Mouse (Mus musculus) hindbrain, embryonic 16.5 days (tissue): ENCODE measurements around the gene 1700029I15Rik. TPM values are rescaled to one million over a fixed set of nuclear protein-coding genes. Genes with fewer than 3 reads are reported as not detected.

Source experiments
- ATAC-seq: fragments of 200-750 bp; cut with Nextera tagmentation; 2 replicates; pipeline ENCODE4 v1.8.0; 2017; ENCODE audit warnings: moderate TSS enrichment, moderate library complexity
- H3K27ac ChIP-seq: fragments of 300-500 bp; sonication (generic); 2 replicates; pipeline ENCODE4 v1.5.1; 2014; ENCODE audit warnings: low read depth, mild to moderate bottlenecking, control low read depth, low read length, moderate library complexity
- H3K27me3 ChIP-seq: fragments of 300-500 bp; sonication (generic); replicated peaks from 2 replicates; pipeline ENCODE4 v1.6.1; 2014; ENCODE audit warnings: low read length; ENCODE audit not compliant: control insufficient read depth, insufficient read depth
- H3K36me3 ChIP-seq: fragments of 300-500 bp; sonication (generic); 2 replicates; pipeline ENCODE4 v1.6.1; 2014; ENCODE audit warnings: mild to moderate bottlenecking, low read length, moderate library complexity, mixed read lengths; ENCODE audit not compliant: control insufficient read depth, insufficient read depth
- H3K4me1 ChIP-seq: fragments of 300-500 bp; sonication (generic); 2 replicates; pipeline ENCODE4 v1.6.1; 2014; ENCODE audit warnings: low read depth, low read length; ENCODE audit not compliant: control insufficient read depth, insufficient read depth
- H3K4me2 ChIP-seq: fragments of 300-500 bp; sonication (generic); 2 replicates; pipeline ENCODE4 v1.6.1; 2014; ENCODE audit warnings: mild to moderate bottlenecking, low read length, control low read depth, moderate library complexity
- H3K4me3 ChIP-seq: fragments of 300-500 bp; sonication (generic); 2 replicates; pipeline ENCODE4 v1.5.1; 2014; ENCODE audit warnings: mild to moderate bottlenecking, low read length, control low read depth, moderate library complexity
- H3K9ac ChIP-seq: fragments of 300-500 bp; sonication (generic); 2 replicates; pipeline ENCODE4 v1.6.1; 2014; ENCODE audit warnings: low read depth, mild to moderate bottlenecking, control low read depth, low read length, moderate library complexity
- H3K9me3 ChIP-seq: fragments of 300-500 bp; sonication (generic); 2 replicates; pipeline ENCODE4 v1.6.1; 2014; ENCODE audit warnings: mild to moderate bottlenecking, low read length, moderate library complexity; ENCODE audit not compliant: control insufficient read depth
- WGBS: fragments of 180-500 bp; shearing (Covaris S2); extraction: QIAGEN DNeasy Blood & Tissue Kit; methylation state at CpG from one replicate; pipeline ENCODE4 v1.1.7; 2014; 5-methylcytosine and 5-hydroxymethylcytosine counted together
- polyA plus RNA-seq: library from polyadenylated mRNA; unstranded; fragments of >200 nt; fragmentation: Nextera tagmentation; extraction: Ambion mirVana; gene quantifications from 2 replicates; pipeline ENCODE4 v1.2.1, GENCODE M21; 2015

The 1700029I15Rik gene
- polyA plus RNA-seq, 1 experiment from 2014 or later: 7.7 TPM

DNA sequence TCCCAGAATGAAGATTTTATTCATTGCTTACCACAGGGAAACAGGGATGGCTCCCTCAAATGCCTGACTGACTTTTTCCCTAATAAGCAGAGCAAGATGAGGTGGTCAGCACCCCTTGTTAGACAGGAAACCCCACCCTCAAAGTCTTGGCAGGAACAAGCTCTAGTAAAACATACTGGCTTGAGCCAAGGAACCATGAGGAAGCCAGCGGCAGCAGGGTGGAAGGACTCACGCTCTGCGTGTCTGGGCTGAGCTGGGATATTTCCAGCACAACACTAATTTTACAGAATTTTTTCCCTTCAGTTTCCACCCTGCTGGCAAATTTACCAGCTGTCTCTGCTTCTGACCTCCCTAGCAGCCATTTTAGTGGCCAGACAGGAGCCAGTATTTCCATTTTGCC, 44.1 kb downstream of the 1700029I15Rik start:
- Histone ChIP-seq H3K4me2 (no peak overlapping the region), H3K4me3 (no peak overlapping the region), H3K36me3 (peaks cover 17% of the 10 kb centered on the region), H3K4me1 (peaks cover 55% of the 10 kb centered on the region), H3K9me3 (no peaks in the 10 kb centered on the region), H3K27me3 (no peaks in the 10 kb centered on the region), H3K27ac (peak overlapping the region; percentile 60), H3K9ac (no peak overlapping the region)
- WGBS: 38% methylated on average over 3 of the region's 3 CpGs
- ATAC-seq: no peak

DNA sequence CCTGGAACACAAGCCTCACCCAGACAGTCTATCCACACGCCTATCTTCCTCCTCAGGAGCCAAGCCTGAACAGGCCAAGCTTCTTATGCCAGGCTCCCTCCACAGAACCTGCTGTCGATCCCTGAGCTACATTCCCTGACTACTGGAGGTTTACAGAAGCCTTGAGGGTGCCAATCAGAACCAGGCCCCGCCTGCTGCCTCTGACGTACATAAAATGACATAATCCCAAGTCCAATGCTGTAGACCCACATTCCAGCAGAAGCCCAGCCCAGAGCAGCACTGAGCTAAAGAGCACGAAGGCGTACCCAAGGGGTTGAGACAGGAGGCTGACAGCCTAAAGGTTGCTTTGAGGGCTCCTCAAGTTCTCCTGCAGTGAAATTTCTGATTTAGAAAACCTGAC, 45.5 kb downstream of the 1700029I15Rik start:
- peaks cover 6% of the 10 kb centered on the region; the same call in 1 of the 2 replicates for H3K36me3 ChIP-seq
- no peak overlapping the region for H3K4me2 ChIP-seq
- H3K27me3 ChIP-seq: no peaks in the 10 kb centered on the region
- 56% methylated on average over 6 of the region's 6 CpGs for WGBS
- H3K9me3 ChIP-seq: no peaks in the 10 kb centered on the region
- no peak overlapping the region for H3K4me3 ChIP-seq
- peaks cover 69% of the 10 kb centered on the region for H3K4me1 ChIP-seq
- ATAC-seq: no peak
- no peak overlapping the region; the same call in 1 of the 2 replicates for H3K9ac ChIP-seq
- H3K27ac ChIP-seq: peak overlapping the region; percentile 44; the same call in 1 of the 2 replicates

DNA sequence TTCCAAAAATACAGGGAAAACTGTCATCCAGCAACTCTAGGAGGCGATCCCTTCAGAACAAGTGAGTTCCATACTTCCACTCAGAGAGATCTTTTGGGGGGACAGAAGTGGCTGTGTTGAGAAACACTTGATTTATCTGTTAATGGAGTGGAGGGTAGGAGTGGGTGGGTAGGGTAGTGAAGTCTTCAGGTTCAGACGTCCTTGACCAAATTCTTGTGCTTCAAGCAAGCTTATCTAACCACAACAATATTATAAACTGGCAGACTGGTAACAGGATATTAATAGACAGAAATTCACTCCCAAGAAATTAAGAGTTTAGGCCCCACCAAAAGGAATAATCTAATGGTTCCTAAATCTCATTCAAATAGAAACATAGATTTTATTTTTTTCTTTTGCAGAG, 47.8 kb downstream of the 1700029I15Rik start:
- Histone ChIP-seq H3K36me3 (no peaks in the 10 kb centered on the region), H3K9ac (no peak overlapping the region), H3K4me3 (no peak overlapping the region), H3K9me3 (no peaks in the 10 kb centered on the region), H3K27me3 (no peaks in the 10 kb centered on the region), H3K27ac (no peak overlapping the region), H3K4me1 (peaks cover 55% of the 10 kb centered on the region), H3K4me2 (no peak overlapping the region; the same call in 1 of the 2 replicates)
- 87% methylated on average over 2 of the region's 2 CpGs for WGBS
- ATAC-seq: no peak

DNA sequence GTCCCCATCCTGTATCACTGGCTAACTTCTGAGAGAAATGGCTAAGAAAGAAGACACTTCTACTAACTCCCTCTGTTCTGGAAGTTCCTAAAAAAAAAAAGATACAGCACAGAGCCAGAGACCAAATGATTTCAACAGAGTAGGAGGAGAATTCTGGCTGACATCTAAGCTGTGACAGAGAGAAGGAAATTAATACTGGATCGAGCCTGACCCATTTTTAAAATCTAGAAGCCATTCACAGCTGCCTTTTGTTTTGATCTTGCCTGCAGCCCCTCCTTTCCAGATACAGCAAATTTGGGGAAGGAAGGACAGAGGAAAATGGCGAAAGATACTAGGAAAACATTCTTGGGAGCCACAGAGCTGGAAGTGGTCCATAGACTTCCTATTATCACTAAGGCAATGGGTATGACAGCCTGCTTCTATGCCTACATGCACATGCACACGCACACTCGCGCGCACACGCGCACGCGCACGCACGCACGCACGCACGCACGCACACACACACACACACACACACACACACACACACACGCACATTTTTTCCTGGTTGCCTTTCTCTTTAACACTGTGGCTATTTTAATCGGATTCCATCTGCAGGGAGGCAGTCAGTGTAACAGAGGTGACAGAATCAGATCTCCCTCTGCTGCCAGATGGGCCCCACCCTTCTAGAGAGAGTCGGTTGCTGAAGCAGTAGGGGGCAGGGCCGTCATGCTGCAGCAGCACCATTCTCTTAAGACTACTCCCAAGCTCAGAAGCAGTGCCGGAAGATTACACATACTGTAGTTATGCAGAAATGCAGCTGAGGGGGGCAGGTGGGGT, 48.6 kb downstream of the 1700029I15Rik start:
- Histone ChIP-seq H3K27ac (peak overlapping the region; percentile 82), H3K36me3 (no peaks in the 10 kb centered on the region), H3K4me2 (peak overlapping the region; percentile 92), H3K4me1 (peaks cover 52% of the 10 kb centered on the region), H3K9ac (peak overlapping the region; percentile 88), H3K9me3 (no peaks in the 10 kb centered on the region), H3K27me3 (no peaks in the 10 kb centered on the region), H3K4me3 (peak overlapping the region; percentile 84)
- WGBS: 47% methylated on average over 21 of the region's 21 CpGs
- ATAC-seq: peak; percentile 10

DNA sequence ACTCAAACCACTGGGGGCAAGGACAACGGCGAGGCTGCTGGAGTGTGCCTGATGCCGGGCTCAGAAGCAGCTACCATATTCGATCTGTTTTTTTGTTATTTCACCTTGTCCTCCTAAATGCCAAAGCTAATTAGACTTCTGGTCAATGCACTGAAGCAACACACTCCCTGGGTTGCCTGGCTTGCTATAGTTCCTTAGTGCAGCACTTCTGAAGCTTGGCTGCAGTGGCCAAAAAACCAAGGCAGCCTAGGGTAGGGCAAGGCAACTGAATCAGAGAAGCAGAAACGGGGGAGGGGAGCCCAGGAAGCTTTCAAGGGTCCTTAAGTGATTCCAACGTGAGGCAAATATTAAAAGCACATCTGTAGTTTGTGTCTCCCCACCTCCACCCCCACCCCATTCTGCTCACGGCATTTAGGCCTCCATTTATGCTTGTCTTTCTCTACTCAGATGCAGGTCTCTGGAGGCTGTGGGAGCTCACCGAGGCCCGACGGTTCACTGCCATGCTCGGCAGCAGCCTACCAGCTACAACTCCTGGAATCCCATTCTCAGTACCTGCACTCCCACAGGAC, 49.4 kb downstream of the 1700029I15Rik start:
- Histone ChIP-seq H3K4me1 (peaks cover 48% of the 10 kb centered on the region), H3K36me3 (no peaks in the 10 kb centered on the region), H3K4me2 (peak overlapping the region; percentile 92)

DNA sequence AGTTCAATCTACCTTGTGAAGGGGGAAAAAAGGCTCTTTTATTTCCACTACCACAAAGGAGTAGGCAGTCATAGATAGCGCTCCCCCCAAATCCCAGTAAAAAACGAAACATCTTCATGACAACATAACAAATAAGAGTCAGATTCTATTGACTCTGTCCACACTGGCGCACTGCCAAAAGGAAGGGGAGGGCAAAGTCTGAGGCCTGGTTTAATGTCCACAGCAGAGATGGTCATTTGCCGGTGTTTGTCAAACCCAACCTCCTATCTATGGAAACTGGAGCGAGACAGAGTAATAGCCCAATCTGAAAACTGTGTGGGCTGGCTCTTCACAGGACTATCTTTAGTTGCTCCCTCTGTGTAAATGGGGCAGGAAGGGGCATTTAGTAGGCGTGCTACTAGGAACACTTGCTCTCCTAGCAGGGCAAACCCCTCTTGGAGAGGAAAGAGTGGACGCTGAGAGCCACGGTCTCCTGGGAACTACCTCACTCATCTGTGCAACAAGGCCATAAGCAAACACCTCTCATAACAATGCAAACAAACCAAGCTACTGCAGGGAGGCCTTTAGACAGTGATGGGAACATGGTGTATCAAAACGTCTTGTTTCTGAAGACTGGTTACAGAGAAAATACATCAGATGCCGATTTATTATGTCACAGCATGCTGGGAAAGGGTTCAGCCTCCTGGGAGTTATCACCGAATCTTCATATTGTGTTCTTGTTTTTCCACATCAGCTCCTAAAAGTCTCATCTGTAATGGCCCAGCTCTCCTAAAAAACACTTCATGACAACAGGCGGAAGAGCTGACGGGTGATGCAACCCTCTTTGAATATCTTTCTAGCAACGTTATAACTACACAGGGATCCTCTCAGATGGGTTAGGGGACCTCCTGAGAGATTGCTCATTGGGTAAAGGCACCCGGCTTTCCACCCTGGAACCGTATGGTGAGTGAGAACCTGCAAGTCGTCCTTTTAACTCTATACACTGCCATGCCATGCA, 50.3 kb downstream of the 1700029I15Rik start:
- peaks cover 40% of the 10 kb centered on the region for H3K4me1 ChIP-seq
- H3K9ac ChIP-seq: peak overlapping the region; percentile 88
- H3K4me3 ChIP-seq: peak overlapping the region; percentile 84
- peak overlapping the region; percentile 92 for H3K4me2 ChIP-seq
- WGBS: 21% methylated on average over 17 of the region's 17 CpGs
- H3K27ac ChIP-seq: peak overlapping the region; percentile 82
- H3K9me3 ChIP-seq: no peaks in the 10 kb centered on the region
- H3K27me3 ChIP-seq: no peaks in the 10 kb centered on the region
- no peaks in the 10 kb centered on the region for H3K36me3 ChIP-seq
- ATAC-seq: no peak

More for the DNA sequence above, 49.4 kb downstream of the 1700029I15Rik start:
- ATAC-seq: no peak
- H3K9ac ChIP-seq: peak overlapping the region; percentile 88
- H3K9me3 ChIP-seq: no peaks in the 10 kb centered on the region
- no peaks in the 10 kb centered on the region for H3K27me3 ChIP-seq
- WGBS: 13% methylated on average over 11 of the region's 11 CpGs
- H3K4me3 ChIP-seq: peak overlapping the region; percentile 84
- peak overlapping the region; percentile 82 for H3K27ac ChIP-seq

DNA sequence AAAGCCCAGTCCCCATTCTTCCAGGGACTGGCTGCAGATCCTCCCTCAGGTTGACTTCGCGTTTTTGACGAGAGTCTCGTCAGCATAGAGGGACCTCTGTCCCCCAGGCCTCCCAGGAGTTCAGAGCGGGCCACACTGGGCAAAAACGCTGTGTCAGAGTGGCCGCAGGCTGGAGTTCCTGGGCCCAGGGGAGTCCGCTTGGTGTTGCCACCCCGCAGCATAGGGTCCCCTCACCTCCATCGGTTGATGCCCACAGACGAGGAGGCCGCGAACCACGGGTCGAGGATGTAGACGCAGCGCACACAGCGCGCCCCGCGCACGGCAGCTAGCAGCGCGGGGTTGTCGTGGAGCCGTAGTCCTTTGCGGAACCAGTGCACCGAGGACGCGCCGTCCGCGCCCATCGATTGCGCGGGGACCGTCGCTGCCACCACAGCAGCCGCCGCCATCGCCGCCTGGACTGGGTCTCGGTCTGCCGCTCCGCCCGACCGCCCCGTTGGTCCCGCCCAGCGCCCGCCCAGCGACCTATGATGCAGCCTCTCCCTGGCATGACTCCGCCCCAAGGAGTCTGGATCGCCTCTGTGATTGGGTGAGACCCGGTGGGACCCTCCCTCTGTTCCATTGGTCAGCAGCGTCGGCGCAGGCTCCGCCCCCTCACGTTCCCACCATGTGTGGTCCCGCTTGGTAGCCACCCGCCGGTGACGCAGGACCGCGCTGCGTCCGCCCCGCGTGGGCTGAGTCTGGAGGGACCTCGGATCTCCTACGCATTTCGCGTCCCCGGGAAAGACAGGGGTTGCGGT, 51.4 kb downstream of the 1700029I15Rik start, which contains the start of gene Cry2:
Cry2 (minus strand) TSS at position 466 of the 797 bp plus-strand sequence.
- Histone ChIP-seq H3K27ac (peak within 1 kb of the TSS; percentile 73), H3K9ac (peak within 1 kb of the TSS; percentile 88), H3K4me2 (peak within 1 kb of the TSS; percentile 92), H3K4me1 (peaks cover 32% of the 10 kb centered on the region), H3K27me3 (no peaks in the 10 kb centered on the region), H3K9me3 (no peaks in the 10 kb centered on the region), H3K4me3 (peak within 1 kb of the TSS; percentile 84), H3K36me3 (no peaks in the 10 kb centered on the region)
- under 1% methylated on average over 71 of the region's 76 CpGs for WGBS
- peak; percentile 97 for ATAC-seq

DNA sequence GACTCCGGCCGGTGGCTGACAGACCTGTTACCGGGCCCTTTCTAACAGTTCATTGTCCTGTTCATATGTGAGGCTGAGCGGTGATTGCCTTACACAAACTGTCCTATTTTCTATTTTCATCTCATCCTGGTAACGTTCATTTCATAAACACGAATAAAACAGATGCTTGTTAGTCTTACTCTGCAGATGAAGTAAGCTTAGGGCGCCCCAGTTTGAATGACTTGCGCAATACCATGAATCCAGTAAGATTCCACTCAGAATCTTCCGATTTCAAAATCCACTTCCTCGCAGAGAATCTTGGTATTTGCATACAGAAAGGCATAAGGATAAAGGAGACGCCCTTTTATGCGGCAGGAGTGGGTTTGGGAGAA, 52.0 kb downstream of the 1700029I15Rik start:
- WGBS: 5% methylated on average over 12 of the region's 12 CpGs
- peak overlapping the region; percentile 60 for H3K27ac ChIP-seq
- no peaks in the 10 kb centered on the region for H3K36me3 ChIP-seq
- peak overlapping the region; percentile 84 for H3K4me3 ChIP-seq
- peak overlapping the region; percentile 86 for H3K4me2 ChIP-seq
- H3K9ac ChIP-seq: peak overlapping the region; percentile 68
- no peaks in the 10 kb centered on the region for H3K27me3 ChIP-seq
- H3K9me3 ChIP-seq: no peaks in the 10 kb centered on the region
- ATAC-seq: no peak
- peaks cover 32% of the 10 kb centered on the region for H3K4me1 ChIP-seq
